Comparison of ENCODE assay signal across 17 mouse cellular contexts in the genomic region with DNA sequence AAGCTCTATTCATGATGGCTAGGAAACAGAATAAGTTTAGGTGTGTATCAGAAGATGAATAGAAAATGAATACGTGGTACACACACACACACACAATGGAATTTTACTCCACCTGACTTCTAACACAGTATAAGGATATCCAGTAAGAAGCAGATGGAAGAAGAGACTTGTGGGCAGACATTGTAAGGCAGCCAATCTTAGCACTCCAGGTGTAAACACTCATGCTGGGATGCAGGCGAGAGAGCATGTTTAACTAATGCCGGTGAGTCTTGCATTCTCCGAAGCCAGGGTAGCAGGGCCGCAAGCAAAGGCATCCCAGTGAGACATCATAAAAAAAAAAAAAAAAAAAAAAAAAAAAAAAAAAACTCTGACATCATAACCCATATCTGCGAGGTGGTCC.
"Had no signal": no experiment of that assay in that cellular context is flagged by ENCODE, and none has a peak within 500 bp of the region (broad histone marks: within the 10 kb centered on the region; RNA-seq: fewer than 3 reads in every experiment).

No protein-coding gene starts in this region.

- ATAC-seq: forebrain, embryonic 13.5 days; forebrain, embryonic 14.5 days; forebrain, embryonic 15.5 days; forebrain, embryonic 16.5 days; forebrain, postnatal 0 days had no signal

- DNase-seq: cerebellum, adult 8-10 months; cerebellum, adult 9-10 months; cerebellum, adult 9-11 months; cerebellum, postnatal 36 days; embryo, embryonic 11 days; forebrain, postnatal 0 days; gastrocnemius, adult 2 months; gastrocnemius, postnatal 10 days; gastrocnemius, postnatal 14 days; gastrocnemius, postnatal 25 days; gastrocnemius, postnatal 36 days; heart, adult 18-20 months; heart, adult 2 months had no signal
